Mouse (Mus musculus) liver, postnatal 0 days (tissue): ENCODE results near the gene Rgs4. TPM values are rescaled to one million over a fixed set of nuclear protein-coding genes. Genes with fewer than 3 reads are reported as not detected.

Experiments
- ATAC-seq: fragments of 200-750 bp; cut with Nextera tagmentation; 2 replicates; pipeline ENCODE4 v1.8.0; 2017; ENCODE audit warnings: mild to moderate bottlenecking, moderate library complexity
- DNase-seq: peaks from one replicate; pipeline ENCODE4 v3.0.0-alpha.2; 2016
- H3K27ac ChIP-seq: fragments of 300-500 bp; sonication (generic); 2 replicates; pipeline ENCODE4 v1.5.1; 2014; ENCODE audit warnings: antibody characterized with exemption, moderate library complexity, mild to moderate bottlenecking, low read depth
- H3K27me3 ChIP-seq: fragments of 300-500 bp; sonication (generic); 2 replicates; pipeline ENCODE4 v1.6.1; 2014; ENCODE audit warnings: low read length, control low read depth, mixed read lengths; ENCODE audit not compliant: insufficient read depth
- H3K36me3 ChIP-seq: fragments of 300-500 bp; sonication (generic); replicated peaks from 2 replicates; pipeline ENCODE4 v1.6.1; 2014; ENCODE audit warnings: mild to moderate bottlenecking, control low read depth, low read length, moderate library complexity, mixed read lengths; ENCODE audit not compliant: insufficient read depth
- H3K4me1 ChIP-seq: fragments of 300-500 bp; sonication (generic); 2 replicates; pipeline ENCODE4 v1.6.1; 2014; ENCODE audit warnings: antibody characterized with exemption, mild to moderate bottlenecking, control low read depth; ENCODE audit not compliant: insufficient read depth
- H3K4me2 ChIP-seq: fragments of 300-500 bp; sonication (generic); 2 replicates; pipeline ENCODE4 v1.6.1; 2014; ENCODE audit warnings: low read depth, mild to moderate bottlenecking, low read length, moderate library complexity, mixed read lengths
- H3K4me3 ChIP-seq: fragments of 300-500 bp; sonication (generic); 2 replicates; pipeline ENCODE4 v1.5.1; 2014; ENCODE audit warnings: low read depth, low read length
- H3K9ac ChIP-seq: fragments of 300-500 bp; sonication (generic); replicated peaks from 2 replicates; pipeline ENCODE4 v1.6.1; 2014; ENCODE audit warnings: mild to moderate bottlenecking, moderate library complexity
- H3K9me3 ChIP-seq: fragments of 300-500 bp; sonication (generic); 2 replicates; pipeline ENCODE4 v1.6.1; 2016; ENCODE audit warnings: mild to moderate bottlenecking, control low read depth, low read length, mixed read lengths
- CTCF ChIP-seq: sonication (generic); IDR thresholded peaks from 2 replicates; pipeline ENCODE4 v1.5.1; 2016; ENCODE audit warnings: antibody characterized with exemption, low read depth
- EP300 ChIP-seq: IDR thresholded peaks from 2 replicates; pipeline ENCODE4 v1.6.1; 2016; ENCODE audit warnings: antibody characterized with exemption, low read depth, mild to moderate bottlenecking
- WGBS: fragments of 180-500 bp; shearing (Covaris S2); extraction: QIAGEN DNeasy Blood & Tissue Kit; methylation state at CpG from one replicate; pipeline ENCODE4 v1.1.7; 2014; ENCODE audit not compliant: insufficient replicate concordance; 5-methylcytosine and 5-hydroxymethylcytosine counted together
- polyA plus RNA-seq: library from polyadenylated mRNA; unstranded; fragments of >200 nt; fragmentation: Nextera tagmentation; extraction: Ambion mirVana; gene quantifications from 2 replicates; pipeline ENCODE4 v1.2.1, GENCODE M21; 2015

Rgs4 gene
- polyA plus RNA-seq = 0.27 and 0.35 TPM in 2 replicates

GRCm38 (mm10) chr1:169747473-169747872, at the start of gene Rgs4:
Gene Rgs4 (minus strand): TSS chr1:169747642.
- no peaks in the 10 kb centered on the region for H3K36me3 ChIP-seq

GRCm38 (mm10) chr1:169792437-169792836, 45.0 kb upstream of the Rgs4 start:
- no peak for DNase-seq
- H3K36me3 ChIP-seq = no peaks in the 10 kb centered on the region
- H3K4me2 ChIP-seq = no peak overlapping the region
- H3K9ac ChIP-seq = no peak overlapping the region
- ATAC-seq = no peak
- H3K4me3 ChIP-seq = no peak overlapping the region
- no peak overlapping the region for H3K27ac ChIP-seq
- no peaks in the 10 kb centered on the region for H3K27me3 ChIP-seq
- no peaks in the 10 kb centered on the region for H3K9me3 ChIP-seq
- TF ChIP-seq EP300 (no peak), CTCF (no peak)
- H3K4me1 ChIP-seq = no peaks in the 10 kb centered on the region
- 82% methylated on average over 5 of the region's 5 CpGs for WGBS

More at GRCm38 (mm10) chr1:169747473-169747872, at the start of gene Rgs4:
- Histone ChIP-seq H3K9ac (no peak within 1 kb of the TSS), H3K4me2 (peak within 1 kb of the TSS; percentile 51), H3K4me3 (no peak within 1 kb of the TSS), H3K27ac (no peak within 1 kb of the TSS), H3K9me3 (no peaks in the 10 kb centered on the region), H3K27me3 (0 out of 2 replicates have a peak, but pooled peaks cover 7% of the 10 kb centered on the region), H3K4me1 (no peaks in the 10 kb centered on the region)
- TF ChIP-seq EP300 (no peak), CTCF (no peak)
- ATAC-seq (no peak), DNase-seq (no peak)
- 3% methylated on average over 16 of the region's 16 CpGs for WGBS

GRCm38 (mm10) chr1:169785981-169786380, 38.5 kb upstream of the Rgs4 start:
- no peaks in the 10 kb centered on the region for H3K27me3 ChIP-seq
- H3K9ac ChIP-seq = no peak overlapping the region
- ATAC-seq = no peak
- H3K4me3 ChIP-seq = no peak overlapping the region
- no peak for DNase-seq
- WGBS = 81% methylated on average over 3 of the region's 3 CpGs
- no peaks in the 10 kb centered on the region for H3K36me3 ChIP-seq
- H3K27ac ChIP-seq = no peak overlapping the region
- no peak for TF ChIP-seq CTCF
- no peak for TF ChIP-seq EP300
- H3K4me2 ChIP-seq = no peak overlapping the region
- no peaks in the 10 kb centered on the region for H3K9me3 ChIP-seq
- H3K4me1 ChIP-seq = no peaks in the 10 kb centered on the region

- H3K36me3 ChIP-seq = no peaks in the 10 kb centered on the region
- H3K9ac ChIP-seq = no peak overlapping the region
- 62% methylated on average over 7 of the region's 7 CpGs for WGBS
- H3K27ac ChIP-seq = no peak overlapping the region
- H3K4me1 ChIP-seq = no peaks in the 10 kb centered on the region
- ATAC-seq = no peak
- H3K4me3 ChIP-seq = no peak overlapping the region
- no peaks in the 10 kb centered on the region for H3K9me3 ChIP-seq
- no peak for TF ChIP-seq EP300
- no peak for TF ChIP-seq CTCF
- DNase-seq = no peak
- no peaks in the 10 kb centered on the region for H3K27me3 ChIP-seq
- no peak overlapping the region for H3K4me2 ChIP-seq
Observed at GRCm38 (mm10) chr1:169776566-169776965, 29.1 kb upstream of the Rgs4 start.

- TF ChIP-seq EP300 = no peak
- no peak for TF ChIP-seq CTCF
- Histone ChIP-seq H3K36me3 (no peaks in the 10 kb centered on the region), H3K27me3 (no peaks in the 10 kb centered on the region), H3K27ac (no peak overlapping the region), H3K9ac (no peak overlapping the region), H3K9me3 (no peaks in the 10 kb centered on the region), H3K4me1 (no peaks in the 10 kb centered on the region), H3K4me3 (no peak overlapping the region), H3K4me2 (no peak overlapping the region)
- no peak for ATAC-seq
- DNase-seq = no peak
- 74% methylated on average over 2 of the region's 2 CpGs for WGBS
Observed at GRCm38 (mm10) chr1:169764619-169764955, 17.1 kb upstream of the Rgs4 start.

- H3K9me3 ChIP-seq = no peaks in the 10 kb centered on the region
- no peaks in the 10 kb centered on the region for H3K36me3 ChIP-seq
- H3K9ac ChIP-seq = no peak overlapping the region
- whole genome bisulfite sequencing = 86% methylated on average over 9 of the region's 9 CpGs
- H3K4me1 ChIP-seq = no peaks in the 10 kb centered on the region
- no peak overlapping the region for H3K4me2 ChIP-seq
- DNase-seq (no peak), ATAC-seq (no peak)
- no peak overlapping the region for H3K27ac ChIP-seq
- no peak overlapping the region for H3K4me3 ChIP-seq
- TF ChIP-seq CTCF (no peak), EP300 (no peak)
- H3K27me3 ChIP-seq = no peaks in the 10 kb centered on the region
Observed at GRCm38 (mm10) chr1:169763858-169764618, 16.6 kb upstream of the Rgs4 start.

GRCm38 (mm10) chr1:169762524-169762923, 15.1 kb upstream of the Rgs4 start:
- H3K9ac ChIP-seq = no peak overlapping the region
- ATAC-seq = no peak
- H3K4me1 ChIP-seq = no peaks in the 10 kb centered on the region
- DNase-seq = no peak
- H3K9me3 ChIP-seq = no peaks in the 10 kb centered on the region
- H3K27ac ChIP-seq = no peak overlapping the region
- H3K27me3 ChIP-seq = no peaks in the 10 kb centered on the region
- H3K4me3 ChIP-seq = no peak overlapping the region
- H3K36me3 ChIP-seq = no peaks in the 10 kb centered on the region
- TF ChIP-seq EP300 (no peak), CTCF (no peak)
- WGBS = 81% methylated on average over 2 of the region's 2 CpGs
- H3K4me2 ChIP-seq = no peak overlapping the region
